Mouse (Mus musculus) intestine, postnatal 0 days (tissue): ENCODE results near the gene Fam92b. TPM values are rescaled to one million over a fixed set of nuclear protein-coding genes. Genes with fewer than 3 reads are reported as not detected.

Source experiments
- ATAC-seq: fragments of 200-750 bp; cut with Nextera tagmentation; 2 replicates; pipeline ENCODE4 v1.8.0; 2017; ENCODE audit warnings: mild to moderate bottlenecking, moderate TSS enrichment, moderate library complexity
- H3K27ac ChIP-seq: fragments of 300-500 bp; sonication (generic); 2 replicates; pipeline ENCODE4 v1.5.1; 2014; ENCODE audit warnings: mild to moderate bottlenecking, low read depth, low read length, moderate library complexity
- H3K27me3 ChIP-seq: fragments of 300-500 bp; sonication (generic); replicated peaks from 2 replicates; pipeline ENCODE4 v1.6.1; 2014; ENCODE audit warnings: low read length, mixed read lengths; ENCODE audit not compliant: control insufficient read depth, insufficient read depth
- H3K36me3 ChIP-seq: fragments of 300-500 bp; sonication (generic); 2 replicates; pipeline ENCODE4 v1.6.1; 2014; ENCODE audit warnings: mild to moderate bottlenecking, moderate library complexity; ENCODE audit not compliant: control insufficient read depth, insufficient read depth
- H3K4me1 ChIP-seq: fragments of 300-500 bp; sonication (generic); replicated peaks from 2 replicates; pipeline ENCODE4 v1.6.1; 2014; ENCODE audit warnings: antibody characterized with exemption, low read length, mixed read lengths; ENCODE audit not compliant: control insufficient read depth, insufficient read depth
- H3K4me2 ChIP-seq: fragments of 300-500 bp; sonication (generic); replicated peaks from 2 replicates; pipeline ENCODE4 v1.6.1; 2014; ENCODE audit warnings: low read depth, mild to moderate bottlenecking, moderate library complexity
- H3K4me3 ChIP-seq: fragments of 300-500 bp; sonication (generic); 2 replicates; pipeline ENCODE4 v1.5.1; 2014; ENCODE audit warnings: low read depth, low read length
- H3K9ac ChIP-seq: fragments of 300-500 bp; sonication (generic); 2 replicates; pipeline ENCODE4 v1.6.1; 2014; ENCODE audit warnings: mild to moderate bottlenecking, low read depth, low read length
- H3K9me3 ChIP-seq: fragments of 300-500 bp; sonication (generic); 2 replicates; pipeline ENCODE4 v1.6.1; 2016; ENCODE audit warnings: mixed run types; ENCODE audit not compliant: control insufficient read depth
- CTCF ChIP-seq: sonication (generic); IDR thresholded peaks from 2 replicates; pipeline ENCODE4 v1.5.1; 2016; ENCODE audit warnings: low read depth, mild to moderate bottlenecking, control low read depth, antibody characterized with exemption, moderate library complexity
- WGBS: fragments of 180-500 bp; shearing (Covaris S2); extraction: QIAGEN DNeasy Blood & Tissue Kit; methylation state at CpG from one replicate; pipeline ENCODE4 v1.1.7; 2014; 5-methylcytosine and 5-hydroxymethylcytosine counted together
- polyA plus RNA-seq: library from polyadenylated mRNA; unstranded; fragments of >200 nt; fragmentation: Nextera tagmentation; extraction: Ambion mirVana; gene quantifications from 2 replicates; pipeline ENCODE4 v1.2.1, GENCODE M21; 2015

Gene Fam92b
- polyA plus RNA-seq, 1 experiment from 2014 or later: not detected

DNA sequence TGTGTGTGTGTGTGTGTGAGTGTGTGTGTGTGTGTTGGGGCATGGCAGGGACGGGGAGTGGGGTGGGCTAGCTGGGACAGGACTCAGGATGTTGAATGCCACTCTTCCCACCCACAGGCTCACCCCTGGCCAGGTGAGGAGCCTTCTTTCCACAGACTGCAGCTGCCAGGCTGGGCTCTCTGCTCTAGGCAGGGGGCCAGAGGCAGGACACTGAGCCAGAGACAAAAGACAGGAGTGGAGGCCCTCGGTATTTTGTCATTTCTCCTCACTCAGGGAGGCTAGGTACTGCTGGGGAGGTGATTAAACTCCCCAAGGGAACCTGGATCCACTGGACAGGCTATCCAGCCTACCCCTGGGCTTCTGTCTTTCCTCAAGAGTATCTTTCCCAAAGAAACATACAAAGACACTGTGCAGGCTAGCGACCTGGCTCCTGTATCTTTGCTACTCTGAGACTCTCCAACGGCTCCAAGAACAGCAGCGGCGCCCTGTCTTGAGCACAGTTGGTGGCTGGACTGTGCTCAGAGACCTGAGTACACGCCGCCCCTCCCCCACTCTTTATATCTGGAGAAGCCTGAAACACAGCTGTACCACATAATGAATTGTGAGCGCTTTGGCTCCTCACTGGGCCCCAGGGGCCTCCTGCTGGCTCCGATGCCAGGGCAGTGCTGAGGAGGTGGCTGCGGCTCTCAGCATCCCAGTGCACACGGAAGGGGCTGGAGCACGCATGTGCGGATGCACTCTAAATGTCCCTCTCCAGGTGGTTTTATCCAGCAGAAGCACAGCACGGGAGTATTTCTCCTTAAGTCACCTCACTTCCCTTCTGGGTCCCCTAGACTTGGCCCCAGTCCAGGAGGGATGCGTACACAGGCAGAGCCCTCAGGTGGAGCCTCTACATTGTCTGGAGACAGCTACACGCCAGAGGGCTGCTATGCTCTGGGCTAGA is 7.9 kb upstream of the Fam92b start:
- no peak; the same call in 1 of the 2 replicates for ATAC-seq
- H3K4me2 ChIP-seq: no peak overlapping the region
- WGBS: 23% methylated on average over 17 of the region's 17 CpGs

GRCm38 (mm10) chr8:120184366-120184765 is 7.1 kb upstream of the Fam92b start:
- Histone ChIP-seq H3K4me2 (no peak overlapping the region), H3K4me3 (no peak overlapping the region), H3K36me3 (no peaks in the 10 kb centered on the region), H3K9me3 (no peaks in the 10 kb centered on the region), H3K27me3 (no peaks in the 10 kb centered on the region), H3K27ac (no peak overlapping the region), H3K9ac (no peak overlapping the region), H3K4me1 (no peaks in the 10 kb centered on the region; the same call in 1 of the 2 replicates)
- TF ChIP-seq CTCF: no peak
- ATAC-seq: 0 out of 2 replicates have a peak, but pooled peaks have one; percentile 18
- WGBS: 30% methylated on average over 9 of the region's 9 CpGs

More for the DNA sequence above, 7.9 kb upstream of the Fam92b start:
- Histone ChIP-seq H3K27me3 (no peaks in the 10 kb centered on the region), H3K4me3 (no peak overlapping the region), H3K4me1 (no peaks in the 10 kb centered on the region; the same call in 1 of the 2 replicates), H3K9ac (no peak overlapping the region), H3K36me3 (no peaks in the 10 kb centered on the region), H3K9me3 (no peaks in the 10 kb centered on the region), H3K27ac (peak overlapping the region; percentile 21; the same call in 1 of the 2 replicates)
- no peak for TF ChIP-seq CTCF

DNA sequence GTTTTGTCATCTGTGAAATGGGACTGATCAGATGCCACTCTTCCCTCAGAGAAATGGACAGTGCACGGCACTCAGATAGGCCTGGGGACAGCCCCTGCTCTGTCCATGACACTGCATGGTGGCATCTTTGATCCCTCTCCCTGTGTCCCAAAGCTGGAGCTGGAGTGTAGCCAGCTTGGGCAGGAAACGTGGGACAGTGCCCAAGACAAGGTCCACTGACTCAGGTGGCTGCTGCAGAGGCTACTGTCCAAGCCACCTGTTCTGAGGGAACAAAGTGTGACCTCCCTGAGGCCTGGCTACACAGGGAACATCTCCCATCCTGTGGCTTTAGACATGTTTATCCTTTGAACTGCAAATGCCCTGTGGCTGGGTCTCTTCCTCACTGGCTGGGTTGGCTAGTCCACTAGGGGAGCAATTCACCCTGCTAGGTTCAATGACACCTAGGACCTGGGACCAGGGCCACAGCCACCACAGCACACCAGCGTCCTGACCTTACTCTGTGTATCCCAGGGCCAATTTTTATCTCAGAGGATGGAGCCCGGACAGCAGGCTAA is 4.7 kb upstream of the Fam92b start:
- H3K9ac ChIP-seq: no peak overlapping the region
- no peak for ATAC-seq
- 78% methylated on average over 4 of the region's 4 CpGs for WGBS
- H3K27ac ChIP-seq: no peak overlapping the region
- H3K36me3 ChIP-seq: no peaks in the 10 kb centered on the region
- no peak overlapping the region for H3K4me2 ChIP-seq
- TF ChIP-seq CTCF: 0 out of 2 replicates have a peak, but pooled peaks have one; percentile 12
- no peaks in the 10 kb centered on the region for H3K9me3 ChIP-seq
- H3K4me1 ChIP-seq: no peaks in the 10 kb centered on the region; the same call in 1 of the 2 replicates
- H3K27me3 ChIP-seq: peaks cover 17% of the 10 kb centered on the region; the same call in 1 of the 2 replicates
- H3K4me3 ChIP-seq: no peak overlapping the region

- Histone ChIP-seq H3K4me2 (no peak overlapping the region), H3K36me3 (no peaks in the 10 kb centered on the region), H3K9me3 (no peaks in the 10 kb centered on the region), H3K4me1 (no peaks in the 10 kb centered on the region; the same call in 1 of the 2 replicates), H3K4me3 (no peak overlapping the region), H3K9ac (no peak overlapping the region), H3K27ac (no peak overlapping the region), H3K27me3 (peaks cover 17% of the 10 kb centered on the region; the same call in 1 of the 2 replicates)
- WGBS: 80% methylated on average over 5 of the region's 5 CpGs
- no peak for ATAC-seq
- no peak for TF ChIP-seq CTCF
These were observed 4.0 kb upstream of the Fam92b start for GRCm38 (mm10) chr8:120181274-120181673.

- Histone ChIP-seq H3K4me3 (no peak overlapping the region), H3K27ac (no peak overlapping the region), H3K9me3 (no peaks in the 10 kb centered on the region), H3K27me3 (peaks cover 17% of the 10 kb centered on the region; the same call in 1 of the 2 replicates), H3K9ac (no peak overlapping the region), H3K4me1 (no peaks in the 10 kb centered on the region; the same call in 1 of the 2 replicates), H3K4me2 (no peak overlapping the region), H3K36me3 (no peaks in the 10 kb centered on the region)
- TF ChIP-seq CTCF: no peak
- no peak for ATAC-seq
- WGBS: 48% methylated on average over 7 of the region's 7 CpGs
These were observed 3.2 kb upstream of the Fam92b start for GRCm38 (mm10) chr8:120180445-120180970.

- peak; percentile 70 for ATAC-seq
- under 1% methylated on average over 10 of the region's 10 CpGs for WGBS
These were observed 1.8 kb upstream of the Fam92b start for GRCm38 (mm10) chr8:120179027-120179431.

More at GRCm38 (mm10) chr8:120179027-120179431, 1.8 kb upstream of the Fam92b start:
- Histone ChIP-seq H3K9me3 (no peaks in the 10 kb centered on the region), H3K4me2 (peak overlapping the region; percentile 53), H3K9ac (no peak overlapping the region), H3K4me3 (no peak overlapping the region), H3K27ac (no peak overlapping the region), H3K4me1 (no peaks in the 10 kb centered on the region; the same call in 1 of the 2 replicates), H3K27me3 (peaks cover 21% of the 10 kb centered on the region; the same call in 1 of the 2 replicates), H3K36me3 (no peaks in the 10 kb centered on the region)
- peak; percentile 97 for TF ChIP-seq CTCF
